Mouse (Mus musculus): Measurements from ENCODE around the gene Prkcd. TPM values are rescaled to one million over a fixed set of nuclear protein-coding genes. Genes with fewer than 3 reads are reported as not detected.
A peak's percentile ranks its signal among the peaks of the same experiment; 100 is the strongest.
"Not testable (repeated sequence)": the region's sequence is repeated elsewhere in the genome, so short reads cannot be mapped to it uniquely, and the experiment has no call there.

The Prkcd gene
- total RNA-seq, 2 experiments from 2014 or later: 28.6 to 30.9 TPM

DNA sequence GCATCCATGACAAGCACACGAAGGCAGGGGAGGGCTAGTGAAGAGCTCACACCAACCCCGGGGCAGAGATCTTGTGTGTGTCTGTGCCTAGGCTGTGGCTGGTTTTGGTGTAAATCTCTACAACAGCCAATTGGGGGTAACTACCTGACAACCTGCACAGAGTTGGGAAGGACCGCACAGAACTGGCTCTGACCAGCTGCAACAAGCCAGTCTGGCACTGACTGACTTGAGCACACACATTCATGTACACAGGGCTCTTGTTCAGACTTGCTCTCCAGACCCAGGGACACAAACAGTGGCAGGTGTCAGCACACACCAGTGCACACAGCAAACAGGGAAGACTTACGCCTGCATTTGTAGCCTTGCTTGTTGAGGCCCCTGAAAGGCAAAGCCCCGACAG is 19.2 kb downstream of the Prkcd start:
- no peak for DNase-seq

DNA sequence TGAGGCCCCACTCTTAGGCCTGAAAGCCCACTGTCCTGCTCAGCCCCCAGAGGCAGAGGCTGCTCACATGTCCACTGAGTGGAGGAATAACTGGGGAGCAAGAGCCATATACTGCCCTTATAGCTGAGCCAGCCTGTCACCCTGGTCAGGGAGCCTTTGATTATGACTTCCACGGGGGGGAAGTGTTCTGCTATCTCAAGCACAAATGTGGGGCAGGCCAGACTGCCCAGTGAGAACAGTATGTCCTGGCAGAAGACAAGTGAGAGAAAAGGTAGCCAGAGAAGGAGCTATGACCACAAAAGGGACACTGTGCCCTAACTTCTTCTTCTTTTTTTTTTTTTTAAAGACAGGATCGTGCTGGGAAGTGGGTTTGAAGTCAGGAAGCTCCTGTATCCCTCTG is 28.9 kb downstream of the Prkcd start:
- DNase-seq: no peak

DNA sequence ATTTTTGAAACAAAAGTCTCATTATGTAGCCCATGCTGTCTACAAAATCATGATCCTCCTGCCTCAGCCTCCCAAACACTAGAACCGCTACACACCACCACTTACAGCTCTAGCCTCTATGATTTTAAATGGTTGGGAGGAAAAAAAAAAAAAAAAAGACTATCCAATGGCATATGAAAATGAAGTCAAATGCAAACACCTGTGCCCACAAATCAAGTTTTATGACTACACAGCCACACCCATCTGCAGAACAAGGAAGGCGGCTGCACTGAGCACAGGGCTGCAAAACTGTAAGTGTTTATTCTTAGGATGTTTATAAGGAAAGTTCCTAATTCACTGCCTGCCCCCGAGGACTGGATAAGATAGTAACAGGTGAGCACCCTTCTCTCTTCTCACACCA is 29.6 kb downstream of the Prkcd start:
- no peak for DNase-seq

DNA sequence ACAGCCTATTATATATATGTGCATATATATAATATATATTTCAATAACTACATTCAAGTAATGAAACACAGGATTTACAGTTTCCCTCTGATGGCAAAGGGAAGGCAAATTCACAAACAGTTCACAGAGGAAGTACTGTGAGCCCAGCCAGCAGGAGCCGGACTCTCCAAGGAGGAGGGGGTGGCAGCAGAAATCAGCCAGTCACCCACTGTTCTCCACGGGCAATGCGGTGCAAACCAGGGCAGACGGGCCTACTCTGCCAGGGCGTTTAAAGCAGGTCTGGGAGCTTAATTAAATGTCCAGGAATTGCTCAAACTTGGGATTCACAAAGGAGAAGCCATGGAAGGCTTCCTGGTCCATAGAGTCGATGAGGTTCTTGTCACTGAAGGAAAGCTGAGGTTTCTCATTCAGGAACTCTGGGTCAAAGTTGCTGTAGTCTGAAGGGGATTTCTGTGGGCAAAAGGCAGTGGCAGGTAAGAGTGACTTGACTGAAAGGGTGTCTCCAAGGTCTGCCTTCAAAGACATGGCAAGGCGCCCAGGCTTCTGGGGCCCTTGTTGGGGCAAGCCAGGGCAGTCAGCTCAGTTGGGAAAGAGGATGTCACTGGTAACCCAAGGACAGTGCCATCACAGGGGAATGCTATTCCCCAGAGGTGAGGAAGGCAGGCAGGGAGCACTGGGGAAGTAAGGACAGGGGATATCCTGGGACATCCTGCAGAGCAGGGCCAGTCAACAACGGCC is 30.3 kb downstream of the Prkcd start:
- peak; percentile 24 for DNase-seq

DNA sequence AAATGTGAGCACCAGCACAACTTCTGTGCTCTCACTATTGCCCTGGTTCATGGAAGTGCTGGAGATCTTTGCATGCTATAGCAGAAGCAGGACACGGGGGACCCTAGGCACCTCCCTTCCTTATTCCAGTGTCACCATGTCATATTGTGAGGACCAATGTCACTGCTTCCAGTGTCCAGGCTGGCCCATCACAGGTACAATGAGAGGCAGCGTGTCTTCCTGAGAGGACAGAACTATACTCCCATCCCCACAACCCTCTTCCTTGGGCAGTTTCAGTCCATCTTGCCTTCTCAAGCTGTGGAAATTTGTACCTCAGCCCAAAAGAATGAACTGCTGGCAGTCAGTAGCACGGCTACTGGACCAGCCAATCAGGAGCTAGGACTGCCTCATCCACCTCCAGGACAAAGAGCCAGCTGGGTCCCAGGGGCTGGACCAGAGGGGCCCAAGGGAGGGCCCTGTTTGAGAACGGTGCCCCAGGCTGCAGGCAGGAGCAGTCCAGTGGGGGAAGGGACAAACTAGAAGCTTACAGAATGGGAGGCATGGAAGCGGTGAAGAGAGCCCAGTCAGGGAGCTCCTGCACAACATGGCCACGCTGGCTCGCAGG is 31.8 kb downstream of the Prkcd start:
- peak; percentile 78 for DNase-seq

DNA sequence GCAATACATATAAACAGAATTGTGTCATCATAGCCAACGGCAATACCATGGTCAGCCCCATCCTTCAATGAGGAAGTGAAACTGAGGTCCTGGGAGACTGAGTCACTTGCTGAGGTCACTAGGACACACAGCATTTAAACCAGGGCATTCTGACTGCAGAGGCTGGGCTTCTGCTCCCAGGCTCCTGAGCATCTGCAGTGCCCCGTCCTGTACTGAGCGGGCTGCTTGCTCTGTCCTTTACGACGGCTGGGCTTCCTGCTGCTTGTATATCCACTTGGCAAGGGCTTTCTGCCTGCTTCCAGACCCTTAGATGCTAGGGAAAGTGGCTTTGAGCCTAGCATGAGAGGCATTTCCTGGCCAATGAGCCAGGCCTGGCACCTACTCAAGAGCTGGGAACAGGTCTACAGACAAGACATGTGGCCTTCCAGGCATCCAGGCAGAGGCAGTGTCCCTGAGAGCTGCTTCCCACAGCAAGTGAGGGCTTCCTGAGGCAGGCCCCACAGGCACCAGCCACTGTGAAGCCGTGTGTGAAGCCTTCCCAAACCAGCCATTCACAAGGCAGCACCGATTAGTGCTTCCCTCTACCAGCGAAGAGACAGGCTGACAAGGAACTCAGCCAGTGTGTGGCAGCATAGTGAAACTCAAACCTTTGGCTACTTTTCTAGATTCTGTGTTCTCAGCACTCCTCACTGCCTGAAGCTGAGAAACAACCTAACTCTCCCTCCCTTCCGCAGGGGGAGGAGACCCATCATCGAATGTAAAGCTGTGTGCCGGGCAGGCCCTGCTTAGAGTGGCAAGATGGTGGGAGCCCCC is 32.5 kb downstream of the Prkcd start:
- DNase-seq: peak; percentile 89

DNA sequence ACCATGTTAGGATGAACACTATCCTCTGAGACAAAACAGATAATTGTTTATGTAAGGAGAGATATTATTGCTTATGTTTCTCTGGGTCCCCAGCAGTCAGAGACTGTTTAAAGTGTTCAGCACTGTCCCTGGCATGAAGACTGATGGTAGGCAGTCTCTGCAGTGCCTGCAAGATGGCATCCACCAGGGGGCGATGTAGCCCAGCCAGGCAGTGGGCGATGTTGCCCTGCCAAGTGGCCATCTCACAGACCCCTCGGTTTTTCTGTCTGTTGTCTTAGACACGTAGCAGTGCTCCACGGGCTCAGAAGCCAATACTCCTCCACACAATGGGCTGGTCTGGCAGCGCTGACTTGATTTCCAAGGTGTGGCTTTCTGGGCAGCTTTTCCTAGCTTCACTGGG is 34.6 kb downstream of the Prkcd start:
- peak; percentile 92 for DNase-seq

DNA sequence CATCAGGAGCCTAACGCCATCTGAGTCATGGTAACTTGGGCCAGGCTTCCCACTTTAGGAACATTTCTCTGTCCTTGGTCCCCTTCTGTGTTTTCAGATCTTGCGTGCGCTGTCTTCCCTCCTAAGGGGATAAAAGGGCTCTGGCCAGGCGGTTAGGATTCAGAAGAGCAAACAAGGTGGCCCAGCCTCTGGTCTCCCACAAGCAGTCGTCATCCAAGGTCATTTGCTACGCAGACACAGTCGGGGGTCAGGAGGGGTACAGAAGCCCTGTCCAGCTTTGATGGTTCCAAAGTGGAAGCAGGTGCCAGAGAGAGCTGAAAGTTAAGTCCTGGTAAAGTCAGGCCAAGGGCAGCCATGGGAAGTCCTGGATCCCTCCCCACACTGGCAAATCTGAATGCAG is 35.1 kb downstream of the Prkcd start:
- DNase-seq: no peak

DNA sequence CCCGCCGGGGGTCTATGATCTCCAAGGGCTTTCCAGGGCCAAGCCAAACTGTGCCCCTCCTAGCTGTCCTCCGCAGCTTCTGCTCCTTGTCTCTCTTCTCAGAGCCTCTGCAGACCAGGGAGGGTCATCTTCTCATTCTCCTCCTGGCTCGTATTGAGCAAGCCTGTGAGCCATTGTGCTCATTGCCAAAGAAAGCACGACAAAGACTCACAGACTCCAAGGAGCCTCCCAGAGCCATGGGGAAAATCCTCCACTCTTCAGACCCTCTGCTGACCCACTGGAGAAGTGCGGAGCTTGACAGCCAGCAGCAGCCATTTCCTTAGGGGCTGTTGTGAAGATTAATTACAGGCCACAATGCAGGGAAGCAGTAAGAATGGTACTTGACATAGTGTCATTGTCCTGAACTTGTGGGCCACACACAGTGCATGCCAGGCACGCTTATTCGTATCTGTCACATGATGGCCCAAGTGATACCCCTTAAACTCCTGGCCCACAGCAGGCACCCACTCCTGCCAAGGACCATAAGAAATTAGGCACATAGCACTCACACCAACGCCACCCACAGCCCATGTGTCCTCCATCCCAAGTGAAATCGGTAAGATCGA is 35.9 kb downstream of the Prkcd start:
- no peak for DNase-seq

DNA sequence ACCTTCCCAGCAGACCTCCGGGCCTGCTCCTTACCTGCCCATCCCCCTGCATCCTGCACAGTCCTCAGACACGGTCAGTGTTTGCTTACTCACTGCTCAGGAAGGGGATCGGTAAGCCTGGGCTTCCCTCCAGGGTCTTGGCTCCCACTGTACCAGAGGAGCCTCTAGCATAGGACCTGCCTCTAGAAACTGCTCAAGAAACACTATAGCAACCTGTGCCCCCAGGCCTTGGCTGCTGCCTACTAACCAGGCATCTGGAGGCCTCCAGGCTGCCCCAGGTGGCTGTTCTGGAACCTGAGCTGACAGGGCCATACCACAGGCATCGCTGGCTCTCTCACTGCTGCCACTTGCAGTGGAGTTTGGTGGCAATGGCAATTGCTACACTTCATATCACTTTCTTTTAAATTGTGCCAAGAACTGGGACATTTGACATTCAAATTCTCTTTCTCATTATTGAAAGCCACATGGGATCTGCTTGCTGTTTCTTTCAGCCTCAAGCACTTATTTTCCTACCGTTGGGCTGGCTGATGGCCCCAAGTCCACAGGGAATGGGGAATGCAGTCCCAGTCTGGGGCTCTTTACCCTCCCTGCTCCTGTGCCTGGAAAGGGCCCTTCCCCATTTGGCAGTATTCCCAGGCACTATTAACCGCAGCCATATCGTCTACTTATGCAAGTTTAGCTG is 39.1 kb downstream of the Prkcd start:
- no peak for DNase-seq

DNA sequence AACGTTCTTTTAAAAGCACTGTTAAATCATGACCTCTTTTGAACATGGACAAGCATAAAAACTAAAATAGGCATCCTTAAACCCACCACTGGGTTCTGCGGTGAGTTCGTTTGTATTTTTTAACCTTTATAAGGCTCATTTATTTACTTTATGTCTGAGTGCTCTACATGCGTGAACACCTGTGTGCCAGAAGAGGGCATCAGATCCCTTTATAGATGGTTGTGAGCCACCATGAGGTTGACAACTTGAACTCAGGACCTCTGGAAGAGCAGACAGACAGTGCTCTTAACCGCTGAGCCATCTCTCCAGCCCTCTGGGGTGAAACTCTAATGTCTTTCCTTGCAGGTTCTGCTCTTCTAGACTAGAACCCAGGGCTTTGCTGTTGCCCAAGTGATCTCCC is 40.7 kb downstream of the Prkcd start:
- no peak for DNase-seq

DNA sequence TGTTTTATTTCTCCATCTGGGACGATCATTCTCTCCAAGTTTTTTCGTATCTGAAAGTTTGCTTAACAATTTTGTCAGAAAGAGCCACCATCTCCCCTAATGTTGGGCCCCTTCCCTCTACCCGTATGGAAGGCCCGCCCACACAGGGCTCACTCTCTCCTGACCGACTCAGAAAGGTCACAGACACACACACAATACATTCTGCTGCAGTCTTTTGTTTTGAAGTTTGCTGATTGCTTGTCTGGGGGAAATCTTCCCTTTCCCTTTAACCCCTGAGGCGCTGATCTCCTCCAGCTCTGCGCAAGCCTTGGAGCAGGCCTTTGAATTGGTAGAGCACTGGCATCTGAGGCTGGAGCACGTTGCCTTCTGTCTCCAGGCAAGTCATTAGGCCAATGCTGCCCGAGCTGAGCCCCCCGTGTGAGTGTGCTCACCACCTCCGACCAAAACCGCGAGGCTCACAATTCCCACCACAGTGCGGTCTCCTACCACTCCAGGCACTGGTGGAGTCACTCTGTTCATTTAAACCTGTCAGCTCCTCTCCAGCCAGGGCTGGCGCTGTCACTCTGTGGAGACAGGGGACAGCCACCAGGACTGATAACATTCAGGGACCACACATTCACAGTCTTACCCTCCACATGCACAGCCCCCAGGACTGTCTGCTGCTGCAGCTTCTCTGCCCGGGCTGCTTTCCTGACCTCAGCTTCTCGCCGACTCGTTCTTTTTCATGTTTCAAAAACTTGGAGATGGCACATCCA is 41.3 kb downstream of the Prkcd start:
- no peak for DNase-seq

DNA sequence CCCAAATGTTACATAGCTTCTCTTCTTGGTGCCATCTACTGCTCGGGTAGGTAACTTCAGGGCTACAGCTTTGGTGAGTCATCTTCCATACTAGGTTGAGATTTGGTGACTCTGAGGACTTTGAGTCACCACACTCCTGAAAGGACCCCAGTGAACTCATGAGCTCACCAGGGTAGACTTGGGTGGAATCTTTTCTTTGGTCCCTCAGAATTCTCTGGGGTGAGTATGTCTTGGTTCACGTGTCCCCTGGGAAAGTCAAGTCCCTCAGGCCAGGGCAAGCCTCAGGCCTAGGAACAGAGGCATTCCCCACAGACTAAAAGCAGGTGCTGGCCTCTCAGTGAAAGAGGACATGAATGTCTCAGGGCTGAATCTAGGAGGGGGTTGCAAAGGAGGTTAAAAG is 41.9 kb downstream of the Prkcd start:
- DNase-seq: no peak

DNA sequence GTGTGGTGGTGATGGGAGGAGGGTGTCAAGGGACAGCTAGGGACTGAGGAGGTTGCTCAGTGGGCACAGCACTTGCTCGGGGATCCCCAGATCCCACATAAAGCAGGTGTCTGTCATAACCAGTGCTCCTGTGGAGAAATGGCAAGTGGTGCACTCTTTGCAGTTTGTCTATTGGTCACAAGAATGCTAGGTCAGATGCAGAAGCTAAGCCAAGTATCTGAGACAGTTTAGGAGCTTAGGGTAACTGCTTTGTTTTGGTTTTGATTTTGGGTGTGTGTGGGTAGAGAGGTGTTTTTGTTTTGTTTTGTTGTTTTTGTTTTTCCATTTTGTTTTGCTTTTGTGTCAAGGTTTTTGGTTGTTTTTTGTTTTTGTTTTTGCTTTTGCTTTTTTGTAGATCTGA is 44.8 kb downstream of the Prkcd start:
- no peak for DNase-seq

DNA sequence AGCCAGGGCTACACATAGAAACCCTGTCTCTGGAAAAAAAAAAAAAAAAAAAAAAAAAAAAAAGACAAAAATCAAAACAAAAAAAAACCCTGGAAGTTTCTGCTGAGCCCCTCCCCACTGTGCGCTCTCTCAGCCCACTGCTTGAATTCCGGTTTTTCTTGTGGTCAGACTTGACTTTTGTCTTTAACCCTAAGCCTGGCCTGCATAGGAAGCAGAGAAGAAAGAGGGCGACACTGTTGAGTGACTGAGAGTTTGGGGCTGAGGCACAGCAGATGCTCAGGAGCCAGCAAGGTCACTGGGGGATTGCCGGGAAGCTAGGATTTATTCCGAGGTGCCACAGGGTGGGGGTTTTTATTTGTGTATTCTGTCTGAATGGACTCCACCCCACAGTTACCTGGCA is 46.1 kb downstream of the Prkcd start:
- no peak for DNase-seq

DNA sequence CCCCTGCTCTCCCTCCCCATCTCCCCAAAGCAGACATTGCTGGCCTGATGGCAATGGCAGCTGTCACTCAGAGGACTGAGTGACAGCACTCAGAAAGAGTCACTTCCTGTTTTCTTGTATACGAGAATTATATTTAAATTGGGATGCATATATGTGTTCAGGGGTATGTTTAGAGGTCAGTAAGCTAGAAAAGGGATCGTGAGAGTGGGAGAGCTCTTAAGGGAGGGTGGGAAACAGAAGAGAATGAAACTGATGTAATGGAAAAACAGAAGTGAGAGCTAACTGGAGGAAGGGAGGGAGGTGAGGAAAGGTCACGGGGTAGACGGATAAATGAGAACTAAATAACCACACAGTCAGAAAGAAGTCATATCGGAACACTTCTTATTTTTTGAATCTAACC is 46.8 kb downstream of the Prkcd start:
- no peak for DNase-seq

DNA sequence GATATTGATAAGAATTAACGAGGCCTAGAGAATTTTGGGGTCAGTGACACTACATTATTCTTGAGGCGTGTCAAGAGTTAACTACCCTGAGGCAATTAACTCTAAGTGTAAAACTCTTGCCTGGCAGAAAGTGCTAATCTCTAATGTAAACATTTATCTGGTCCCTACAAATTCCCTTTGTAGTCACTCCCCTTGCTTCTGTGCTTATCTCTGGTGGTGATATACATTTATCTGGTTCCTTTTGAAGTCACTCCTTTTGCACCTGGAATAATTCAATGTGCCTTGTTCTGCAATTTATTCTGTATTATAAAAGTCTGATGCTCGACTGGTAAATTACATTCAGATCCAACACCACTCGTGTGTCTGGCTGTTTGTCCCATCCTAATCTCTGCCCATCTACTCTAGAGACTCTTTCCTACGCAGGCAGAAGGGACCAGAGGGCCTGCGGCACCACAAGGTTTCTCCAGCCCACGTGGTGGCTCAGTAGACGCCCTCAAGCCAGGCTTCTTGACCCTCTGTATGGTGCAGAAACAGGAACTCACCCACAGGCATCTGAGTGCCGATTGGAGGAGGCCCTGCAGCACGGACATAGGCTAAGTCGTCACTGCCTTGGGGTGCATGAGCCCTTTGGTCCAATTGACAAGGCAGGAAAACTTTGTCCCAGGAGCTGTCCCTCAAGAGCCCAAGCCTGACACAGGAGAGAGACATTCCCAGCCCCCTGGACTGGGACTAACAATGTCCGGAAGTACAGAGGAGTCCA is 48.5 kb downstream of the Prkcd start:
- not testable (repeated sequence) for DNase-seq

DNA sequence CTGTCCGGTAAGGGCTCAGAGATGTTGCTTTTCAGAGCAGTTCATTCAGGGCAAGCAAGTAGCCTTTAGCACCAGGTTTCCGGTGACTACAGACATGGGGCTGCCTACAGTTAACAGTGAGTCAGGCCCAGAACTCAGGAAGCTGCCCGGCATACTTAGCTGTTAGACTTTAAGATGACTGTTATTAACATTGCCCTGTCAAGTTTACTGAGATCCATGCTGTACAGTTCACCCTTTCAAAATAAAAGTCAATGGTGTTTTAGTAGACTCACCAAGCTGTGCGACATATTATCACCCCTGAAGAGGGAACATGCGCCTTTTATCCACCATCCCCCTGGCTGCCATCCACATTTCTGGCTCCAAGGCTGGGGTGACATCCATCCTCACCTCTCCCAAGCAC is 49.8 kb downstream of the Prkcd start:
- no peak for DNase-seq

DNA sequence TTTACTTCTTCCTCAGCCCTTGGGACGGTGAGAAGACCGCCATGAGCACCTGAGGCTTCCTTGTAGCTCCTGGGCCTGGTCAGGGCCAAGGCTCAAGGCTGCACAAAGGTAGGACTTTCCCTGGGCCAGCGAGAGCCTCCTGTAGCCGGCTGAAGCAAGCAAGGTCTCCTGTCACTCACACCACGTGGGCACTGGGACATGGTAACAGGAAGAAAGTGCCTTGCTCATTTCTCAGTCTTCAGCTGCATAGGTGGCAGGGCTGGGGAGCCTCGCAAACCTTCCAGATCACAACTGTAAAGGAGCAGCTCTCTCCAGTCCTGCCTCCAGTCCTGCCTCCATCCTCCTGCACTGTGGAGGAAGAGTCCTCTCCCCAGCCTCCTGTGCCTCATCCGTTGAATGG is 50.2 kb downstream of the Prkcd start:
- no peak for DNase-seq

DNA sequence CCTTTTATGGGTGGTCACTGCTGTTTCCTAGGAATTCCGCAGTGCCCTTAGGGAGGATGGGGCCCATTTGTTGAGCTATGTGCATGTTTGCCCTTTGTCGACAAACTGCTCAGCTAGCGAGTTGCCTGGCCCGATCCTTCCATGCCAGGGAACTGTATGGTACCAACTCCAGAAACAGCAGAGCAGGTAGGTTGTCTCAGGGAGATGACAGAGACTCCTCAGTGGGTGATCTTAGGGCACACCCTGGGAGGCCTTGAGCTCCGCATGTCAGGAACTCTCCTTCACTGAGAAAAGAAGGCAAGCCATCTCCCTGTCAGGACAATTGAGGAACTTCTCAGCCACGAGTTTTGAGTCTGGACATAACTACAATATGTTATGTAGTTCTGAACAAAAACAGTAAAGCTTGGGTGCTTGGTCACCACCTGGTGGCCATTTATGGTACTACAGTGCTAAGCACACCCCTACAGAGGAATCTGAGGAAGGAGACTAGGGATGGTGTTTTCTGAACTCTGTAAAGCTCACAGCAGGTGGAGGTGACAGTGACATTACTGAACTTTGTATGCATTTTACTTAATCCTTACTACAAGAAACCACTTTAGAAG is 51.9 kb downstream of the Prkcd start:
- peak; percentile 89 for DNase-seq

DNA sequence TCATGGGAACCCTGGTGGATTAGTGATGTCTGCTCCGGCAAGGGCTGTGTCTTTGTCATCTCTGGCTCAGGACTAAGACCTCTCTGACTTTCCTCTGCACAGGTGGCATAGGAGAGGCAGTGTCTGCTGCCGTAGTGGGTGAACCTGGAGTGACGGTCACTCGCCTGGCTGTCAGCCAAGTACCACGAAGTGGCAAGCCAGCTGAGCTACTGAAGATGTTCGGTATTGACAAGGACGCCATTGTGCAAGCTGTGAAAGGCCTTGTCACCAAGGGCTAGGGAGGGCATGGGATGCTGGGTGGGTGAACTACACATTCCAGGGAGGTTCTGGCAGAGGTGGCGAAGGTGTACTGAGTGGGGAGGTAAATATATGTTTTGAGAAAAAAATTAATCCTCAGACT is 52.8 kb downstream of the Prkcd start:
- DNase-seq: no peak

Measured in heart, postnatal 4 days (tissue).